Mouse (Mus musculus) T-helper 2 cell (primary cell): ENCODE measurements at regions not wholly inside any gene's neighbourhood (a gene's known extent, or its start where the extent isn't known, plus 50 kb on each side); places are given as distances from the start of the nearest gene placed in this dataset.

Source experiments
- in situ Hi-C: fragments of 300-600 bp; cut with MboI, MseI; formaldehyde crosslinking; loops from one replicate; pipeline ENCODE4 v1.15.1; 2025; ENCODE audit warnings: high pct_unique_total_duplicates

DNA sequence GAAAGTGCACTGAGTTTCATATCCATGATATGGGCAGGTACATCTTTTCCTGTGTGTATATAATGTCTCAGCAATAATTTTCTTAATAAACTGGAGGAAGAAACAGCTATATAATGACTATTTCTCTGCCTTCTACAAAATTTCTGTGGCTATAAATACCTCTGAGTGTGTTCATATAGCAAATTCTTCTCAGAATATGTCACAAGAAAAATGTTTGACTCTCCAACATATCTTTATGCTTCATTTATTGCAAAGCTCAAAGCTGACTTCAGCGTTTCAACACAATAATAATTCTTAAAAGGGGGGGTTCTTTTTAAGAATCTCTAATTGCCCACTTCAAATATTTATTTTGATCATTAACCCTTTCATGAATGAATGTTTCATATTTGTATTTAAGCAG is 310.0 kb upstream of the Paip1 start:
- in situ Hi-C loops = no loop called here

DNA sequence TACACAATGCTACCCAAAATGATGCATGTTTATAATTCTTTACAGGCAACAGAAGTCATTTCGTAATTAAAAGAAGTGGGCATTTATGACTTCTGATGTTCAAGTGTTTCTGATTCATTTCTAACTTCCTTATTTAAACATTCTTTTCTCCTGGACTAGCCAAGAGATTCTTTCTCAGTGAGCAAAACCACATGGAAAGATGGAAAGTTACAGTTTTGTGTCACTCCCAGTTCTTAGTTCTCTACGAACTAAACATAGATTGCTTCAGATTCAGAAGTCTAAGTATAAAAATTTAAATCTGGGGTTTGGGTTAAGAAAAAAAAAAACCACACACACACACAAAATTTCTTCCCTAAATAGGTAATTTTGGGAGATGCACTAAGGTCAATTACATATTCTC is 288.0 kb upstream of the Paip1 start:
- in situ Hi-C loops = no loop called here

DNA sequence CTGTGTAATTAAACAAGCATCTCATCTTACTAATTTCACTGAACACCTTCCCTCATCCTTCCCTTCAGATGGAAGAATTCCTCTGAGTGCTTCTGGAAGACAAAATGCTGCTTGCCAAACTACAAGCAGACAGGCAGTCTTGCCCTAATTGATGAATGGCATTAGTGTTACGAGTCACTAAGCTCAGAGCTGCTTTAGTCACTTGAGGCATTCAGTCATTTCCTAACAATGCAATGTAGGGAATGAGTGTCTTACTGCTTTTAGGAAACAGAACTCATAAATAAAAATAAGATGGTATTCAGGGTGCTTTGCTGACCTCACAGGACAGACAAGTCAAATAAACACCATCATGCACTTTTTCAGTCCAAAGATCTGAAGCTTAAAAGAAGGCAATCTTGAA is 285.1 kb upstream of the Paip1 start:
- in situ Hi-C loops = no loop called here

DNA sequence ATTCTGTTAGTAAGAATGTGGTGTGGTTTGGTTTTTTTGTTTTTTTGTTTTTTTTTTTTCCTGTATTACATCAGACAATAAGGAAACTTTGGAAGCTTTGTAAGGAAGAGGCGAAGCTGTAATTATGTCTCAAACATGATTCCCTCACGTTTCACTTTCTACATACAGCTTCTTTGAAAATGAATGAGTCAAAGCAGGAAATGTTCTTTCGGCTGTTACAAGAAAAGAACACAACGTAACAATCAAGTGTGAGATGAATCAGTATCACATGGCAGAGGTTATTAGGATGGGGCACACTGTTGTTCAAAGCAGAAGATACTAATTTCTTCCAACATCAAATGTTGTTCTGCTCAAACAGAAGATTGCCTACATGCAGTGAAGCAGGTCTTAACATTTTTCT is 282.7 kb upstream of the Paip1 start:
- in situ Hi-C loops = no loop called here

DNA sequence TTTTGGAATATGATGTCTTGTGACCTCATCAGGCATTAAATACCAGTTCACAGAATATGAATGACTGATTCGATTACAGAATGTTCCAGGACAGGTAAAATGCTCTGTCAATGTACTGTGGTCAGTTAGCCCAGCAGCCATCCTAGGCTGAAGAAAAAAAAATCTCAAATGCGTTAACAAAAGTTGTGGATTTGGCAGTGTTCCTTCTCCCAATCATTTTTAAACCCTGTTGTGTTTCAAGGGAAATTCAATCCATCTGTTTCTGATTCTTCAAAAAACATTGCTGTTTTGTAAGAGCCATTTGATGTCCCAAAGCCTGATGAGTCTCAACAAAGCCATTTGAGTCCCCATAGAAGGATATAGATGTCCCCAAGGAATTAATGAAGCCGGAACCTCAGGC is 280.7 kb upstream of the Paip1 start:
- in situ Hi-C loops = no loop called here

DNA sequence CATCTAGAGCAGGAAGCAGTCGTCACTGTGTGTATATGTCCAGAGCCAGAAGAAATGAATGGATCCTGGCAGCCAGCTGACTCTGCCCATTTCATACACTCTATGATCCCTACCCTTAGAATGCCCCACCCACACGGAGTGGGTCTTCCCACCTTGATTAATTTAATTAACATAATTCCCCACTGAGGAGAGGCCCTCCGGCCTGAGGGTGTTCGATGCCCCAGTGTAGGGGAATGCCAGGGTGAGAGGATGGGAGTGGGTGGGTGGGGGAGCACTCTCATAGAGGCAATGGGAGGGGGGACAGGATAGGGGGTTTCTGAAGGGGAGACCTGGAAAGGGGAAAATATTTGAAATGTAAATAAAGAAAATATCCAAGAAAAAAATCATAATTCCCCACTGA is 279.3 kb upstream of the Paip1 start:
- in situ Hi-C loops = no loop called here

DNA sequence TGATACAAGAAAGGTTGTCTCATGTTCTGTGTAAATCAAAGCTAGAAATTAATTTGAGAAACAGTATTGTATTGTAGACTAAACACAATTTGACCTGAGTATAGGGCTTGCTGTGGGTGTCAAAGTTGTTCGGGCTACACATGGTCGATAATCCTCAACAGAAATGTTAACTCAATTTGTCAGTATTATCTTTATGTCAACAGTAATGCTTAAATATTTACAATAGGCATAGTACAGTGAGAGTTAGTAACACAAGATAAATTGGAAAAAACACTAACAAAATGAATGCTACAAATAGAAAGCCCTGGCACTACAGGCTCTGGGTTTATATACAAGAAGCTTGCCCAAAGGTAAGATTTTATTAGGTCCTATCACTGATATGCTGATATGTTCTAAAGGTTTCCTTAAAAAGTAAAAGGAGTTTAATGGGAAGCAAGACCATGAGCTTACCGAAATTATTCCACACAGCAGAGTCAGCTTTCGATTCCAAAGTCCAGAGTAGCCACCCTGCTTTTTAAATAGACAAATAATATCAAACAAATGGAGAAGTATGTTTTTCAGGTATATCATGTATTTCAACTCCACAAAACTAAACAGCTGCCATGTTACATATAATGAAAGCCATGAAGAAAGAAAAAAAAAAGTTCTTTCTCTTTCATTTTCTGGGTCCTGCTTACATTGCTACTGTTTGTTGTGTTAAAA is 277.4 kb upstream of the Paip1 start:
- in situ Hi-C loops = no loop called here

DNA sequence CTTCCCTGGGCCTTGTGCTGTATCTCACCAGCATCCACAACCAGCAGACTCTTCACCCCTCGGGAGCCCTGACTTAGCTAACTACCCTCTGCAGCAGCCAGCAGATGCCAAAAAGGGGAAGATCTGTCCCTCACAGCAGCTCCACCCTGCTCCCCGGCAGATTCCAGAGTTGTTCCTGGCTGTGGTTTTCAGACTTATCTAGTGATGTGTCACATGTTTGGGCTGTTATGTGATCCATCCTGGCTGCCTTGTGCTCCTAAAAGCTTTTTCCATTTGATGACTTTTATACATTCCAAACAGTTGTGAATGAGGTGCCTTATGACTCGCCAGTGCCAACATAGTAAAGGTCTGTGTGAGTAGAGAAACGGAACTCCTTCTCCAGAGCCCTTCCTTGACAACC is 250.6 kb upstream of the Paip1 start:
- in situ Hi-C loops = no loop called here

DNA sequence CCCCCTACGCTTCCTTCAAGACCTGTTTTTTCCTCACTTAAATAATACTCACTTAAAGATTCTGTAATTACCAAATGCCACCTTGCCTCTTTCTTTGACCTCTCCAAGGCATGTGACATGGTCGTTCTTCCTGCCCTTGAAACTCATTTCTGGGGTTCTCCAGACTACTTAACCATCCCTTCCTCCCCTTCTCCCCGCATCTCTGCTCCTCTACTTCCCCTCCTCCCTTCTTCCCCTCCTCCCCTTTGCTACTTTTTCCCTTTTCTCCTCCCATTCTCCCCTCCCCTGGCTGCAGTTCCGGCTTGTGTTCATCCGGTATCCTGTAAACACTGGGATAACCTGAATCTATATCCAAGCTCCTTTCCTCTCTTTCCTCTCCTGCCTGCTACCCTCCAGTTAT is 250.2 kb upstream of the Paip1 start:
- in situ Hi-C loops = no loop called here

DNA sequence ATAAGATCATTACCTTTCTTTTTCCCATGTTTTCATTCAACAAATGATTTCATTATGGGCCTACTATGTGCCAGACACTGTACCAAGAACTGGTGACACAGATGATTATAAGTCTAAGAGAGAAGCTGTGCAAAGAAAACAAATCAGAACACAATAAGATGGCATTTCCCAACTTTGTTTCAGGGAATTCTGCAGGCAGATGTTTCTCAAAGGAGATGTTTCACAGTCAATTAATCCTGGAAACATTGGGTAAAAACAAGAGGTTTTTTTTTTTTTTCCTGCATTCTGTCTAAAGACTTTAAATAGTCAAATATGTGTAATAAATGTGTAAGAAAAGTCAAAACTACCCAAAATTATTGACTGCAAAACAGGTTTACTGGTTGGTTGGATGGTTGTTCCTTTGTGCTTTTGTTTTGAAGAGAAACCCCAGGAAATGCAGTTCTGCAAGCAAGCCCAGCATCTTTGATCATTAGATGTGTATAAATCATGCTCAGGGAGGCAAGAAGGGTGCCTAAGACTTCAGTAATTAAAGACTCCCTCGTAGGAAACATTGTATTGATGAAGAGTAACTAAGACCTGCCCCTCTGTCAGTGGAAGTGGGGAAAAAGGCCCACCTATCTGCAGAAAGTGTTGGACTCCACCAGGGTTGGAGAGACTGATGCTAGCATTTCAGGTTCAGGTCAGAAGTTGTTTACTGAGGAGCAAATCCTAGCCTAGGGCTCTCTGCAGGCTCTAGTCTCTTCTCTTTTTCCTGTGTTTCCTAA is 249.1 kb upstream of the Paip1 start:
- in situ Hi-C loops = no loop called here

DNA sequence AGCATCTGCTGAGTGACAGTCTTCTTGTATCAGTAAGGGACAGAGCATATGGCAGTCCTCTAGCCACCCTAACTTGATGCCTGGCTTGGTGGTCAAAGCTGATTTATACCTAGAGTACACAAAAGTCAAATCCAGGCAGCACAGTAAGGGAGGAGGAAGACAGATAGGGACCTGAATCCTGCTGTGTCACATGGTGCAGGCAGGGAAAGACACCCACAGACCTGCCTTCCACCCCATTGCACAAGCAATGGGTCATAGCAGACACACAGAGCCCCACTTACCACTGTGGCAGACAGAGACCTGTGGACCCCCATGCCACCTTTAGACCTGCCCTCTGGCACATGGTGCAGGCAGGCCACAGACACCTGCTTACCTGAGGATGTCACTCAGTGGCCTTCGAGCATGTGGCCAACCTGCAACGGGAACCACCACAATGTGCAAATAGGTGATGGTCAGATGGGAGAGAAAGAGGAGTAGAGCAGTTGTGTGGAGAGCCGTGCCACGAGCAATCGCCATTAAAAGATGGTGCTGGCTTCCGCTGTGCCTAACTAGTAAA is 244.0 kb upstream of the Paip1 start:
- in situ Hi-C loops = no loop called here

DNA sequence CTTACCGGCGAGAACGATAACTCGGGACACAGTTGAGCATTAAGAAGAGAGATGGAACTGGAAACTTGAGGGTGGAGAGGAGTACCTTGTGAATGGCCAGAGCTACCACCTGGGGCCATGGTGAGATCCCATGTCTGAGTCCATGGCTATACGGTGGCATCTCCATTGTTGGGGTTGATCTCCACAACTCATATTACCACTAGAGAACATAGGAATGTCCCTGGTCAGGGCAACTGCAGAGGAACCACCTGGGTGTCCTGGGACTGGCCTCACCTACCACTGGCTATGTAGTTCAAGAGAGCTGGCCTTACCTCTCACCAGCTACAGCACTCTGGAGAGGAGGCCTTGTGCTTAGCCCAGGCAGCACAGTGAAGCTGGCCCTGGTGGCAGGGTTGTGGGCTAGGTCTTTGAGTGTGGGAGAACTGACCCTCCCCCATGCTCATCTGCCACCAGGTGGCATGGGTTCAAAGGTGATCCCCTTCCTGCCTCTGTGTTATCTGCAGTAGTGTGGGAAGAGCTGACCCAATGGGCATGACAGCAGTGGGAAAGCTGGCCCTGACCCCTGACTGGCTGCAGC is 242.7 kb upstream of the Paip1 start:
- in situ Hi-C loops = no loop called here

DNA sequence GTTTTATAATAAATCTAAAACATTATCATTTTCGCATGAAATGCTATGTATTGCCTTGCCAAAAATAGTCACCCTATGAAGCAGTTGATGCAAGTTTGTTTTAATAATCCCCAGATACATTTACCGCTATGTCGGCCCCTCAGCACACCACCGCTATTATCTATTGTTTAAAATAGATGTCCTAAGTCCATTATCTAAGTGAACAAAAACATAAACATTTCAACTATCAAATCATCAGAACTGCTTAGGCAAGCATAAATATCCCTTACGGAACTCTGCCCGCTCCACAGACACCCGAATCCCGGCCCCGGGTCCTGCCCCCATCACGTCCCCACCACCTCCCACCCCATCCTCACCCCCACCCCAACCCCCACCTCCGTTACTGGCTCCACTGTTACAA is 196.8 kb upstream of the Paip1 start:
- in situ Hi-C loops = no loop called here

DNA sequence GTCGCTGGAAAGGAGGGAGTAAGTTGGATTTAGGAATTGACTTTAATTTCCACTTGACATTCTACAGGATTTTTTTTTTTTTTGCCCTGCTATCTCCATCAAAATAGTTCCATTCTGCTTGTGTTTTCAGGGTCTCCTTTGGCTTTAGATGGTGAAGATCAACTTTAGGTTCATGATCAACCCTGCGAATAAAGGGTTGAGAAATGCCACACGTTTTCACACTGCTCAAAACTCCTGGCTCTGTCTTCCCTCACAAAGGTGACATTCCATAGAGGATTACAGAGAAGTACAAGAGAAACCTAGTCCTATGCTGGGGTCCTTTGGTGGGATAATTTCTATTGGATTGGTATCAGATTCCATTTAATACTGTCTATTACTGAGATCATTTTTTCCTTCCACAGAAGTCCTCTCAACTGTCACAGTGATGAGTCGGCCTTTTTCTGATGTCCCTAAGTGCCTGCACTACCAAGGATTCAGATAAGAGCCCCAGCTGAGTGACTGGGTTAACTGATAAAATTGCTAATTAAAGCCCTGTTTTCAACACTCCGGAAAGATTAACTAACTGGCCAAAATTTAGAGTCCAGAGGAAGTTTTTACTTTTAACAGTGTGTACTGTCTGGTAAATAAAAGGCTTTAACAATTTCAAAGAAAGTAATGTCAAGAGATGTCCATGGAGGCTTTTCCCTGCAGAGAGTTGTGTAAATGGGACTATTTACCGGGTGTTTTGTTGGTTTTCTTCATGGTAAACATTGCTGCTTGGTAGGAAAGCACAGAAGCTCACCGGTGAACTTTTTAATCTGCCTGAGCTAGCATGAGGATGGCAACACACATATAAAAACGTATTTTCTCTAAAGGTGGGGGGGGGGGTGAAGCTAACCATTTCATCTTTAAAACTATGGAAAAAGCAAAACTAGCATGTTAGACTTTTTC is 196.0 kb upstream of the Paip1 start:
- in situ Hi-C loops = no loop called here

DNA sequence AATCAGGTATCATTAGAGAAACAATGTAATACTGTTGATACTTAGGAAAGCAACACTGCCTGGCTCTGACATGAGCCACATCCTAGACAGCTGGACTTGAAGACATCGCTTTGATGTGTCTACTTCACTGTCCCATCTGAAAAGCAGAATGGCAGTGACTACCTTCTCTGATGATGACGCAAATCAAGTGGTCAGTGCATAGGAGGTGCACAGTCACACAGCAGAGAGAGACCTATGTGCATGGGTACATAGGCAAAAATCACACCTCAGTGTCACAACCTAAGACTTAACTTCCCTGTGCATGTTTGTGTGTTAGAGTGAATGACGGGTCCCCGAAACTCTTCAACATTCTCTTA is 195.4 kb upstream of the Paip1 start:
- in situ Hi-C loops = no loop called here

DNA sequence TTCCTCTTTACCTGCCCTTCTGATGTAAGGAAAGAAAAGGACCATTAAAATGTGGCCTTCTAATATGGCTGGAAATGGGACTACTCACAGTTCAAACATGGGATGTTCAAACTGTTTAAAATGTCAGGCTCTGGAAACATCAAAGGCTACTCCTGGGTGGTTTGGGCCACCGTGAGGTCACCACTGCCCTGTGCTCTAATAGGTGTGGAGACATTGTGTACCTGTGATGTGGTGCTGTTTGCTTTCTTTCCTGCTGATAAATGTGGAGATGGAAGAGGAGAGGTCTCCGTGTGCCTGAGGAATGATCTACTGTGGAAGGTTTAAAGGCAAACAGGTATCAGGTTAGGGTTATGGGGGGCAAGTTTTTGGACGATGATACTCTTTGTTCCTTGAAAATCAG is 194.5 kb upstream of the Paip1 start:
- in situ Hi-C loops = no loop called here

DNA sequence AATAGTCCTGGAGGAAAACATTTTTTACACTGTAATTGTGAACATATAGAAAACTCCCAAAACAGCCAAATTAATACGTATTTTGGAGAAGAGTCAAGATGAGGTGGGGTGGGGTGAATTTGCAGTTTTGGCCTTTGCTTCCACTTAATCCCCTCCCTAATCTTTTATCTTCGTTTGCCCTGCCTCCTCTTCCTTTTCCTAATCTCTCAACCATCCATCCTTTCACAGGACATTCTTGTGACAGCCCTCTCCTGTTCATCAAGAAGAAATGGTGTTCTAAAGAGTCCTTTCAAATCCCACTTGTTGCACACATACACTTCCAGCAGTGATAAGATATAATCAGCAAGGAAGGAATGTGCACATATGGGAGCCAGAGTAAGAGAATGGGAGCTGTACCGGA is 186.0 kb upstream of the Paip1 start:
- in situ Hi-C loops = no loop called here

DNA sequence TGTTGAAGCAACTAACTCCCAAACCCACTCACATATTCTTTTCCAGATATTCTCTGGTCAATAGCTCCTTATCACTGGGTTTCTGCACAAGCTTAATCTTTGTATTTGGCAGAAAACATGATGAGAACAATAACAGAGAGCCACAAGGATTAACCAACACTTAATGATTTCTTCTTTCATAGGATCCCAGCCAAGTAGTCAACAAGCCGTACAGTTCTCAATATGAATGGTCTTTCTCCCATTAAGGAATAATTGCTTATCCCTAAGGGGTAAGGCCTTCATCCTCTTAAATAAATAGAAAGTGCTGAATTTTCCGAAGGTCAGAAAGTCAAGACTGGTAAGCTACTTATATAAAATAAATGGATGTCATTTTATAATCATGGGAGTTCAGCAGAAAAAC is 181.3 kb upstream of the Paip1 start:
- in situ Hi-C loops = no loop called here

DNA sequence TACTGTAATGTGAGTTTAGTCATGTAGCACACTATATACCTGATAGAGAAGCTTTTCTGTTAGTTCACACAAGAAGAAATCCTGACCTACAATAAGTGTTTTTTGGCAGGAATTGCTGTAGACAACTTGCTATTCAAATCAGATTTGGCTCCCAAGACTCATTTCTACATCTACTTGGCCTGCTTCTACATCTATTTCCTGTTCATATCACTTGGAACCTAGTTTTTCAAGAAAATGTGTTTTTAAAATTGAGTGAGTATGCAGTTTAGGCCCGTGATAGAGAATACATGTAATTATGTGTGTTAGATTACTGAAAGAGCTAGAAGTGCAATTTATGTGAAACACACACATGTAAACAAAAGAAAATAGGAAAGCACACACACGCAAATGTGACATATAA is 176.4 kb upstream of the Paip1 start:
- in situ Hi-C loops = no loop called here

DNA sequence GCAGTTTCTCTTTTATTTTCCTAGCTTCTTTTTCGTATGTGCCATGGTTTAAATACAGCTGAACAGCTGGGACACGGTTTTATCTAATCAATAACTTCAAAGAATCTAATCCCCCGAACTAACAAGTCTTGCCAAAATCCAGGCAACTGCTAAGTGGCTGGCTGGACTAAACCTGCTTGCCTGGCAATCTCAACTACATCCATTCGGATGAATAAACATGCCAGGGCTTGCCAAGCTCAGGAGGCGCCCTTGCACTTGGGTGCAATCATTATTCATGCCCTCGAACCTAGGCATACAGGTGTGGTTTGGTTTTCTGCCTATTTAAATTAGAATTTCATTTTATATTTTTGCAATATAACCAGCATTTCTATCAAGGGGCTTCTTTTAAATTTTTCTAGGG is 172.1 kb upstream of the Paip1 start:
- in situ Hi-C loops = no loop called here

DNA sequence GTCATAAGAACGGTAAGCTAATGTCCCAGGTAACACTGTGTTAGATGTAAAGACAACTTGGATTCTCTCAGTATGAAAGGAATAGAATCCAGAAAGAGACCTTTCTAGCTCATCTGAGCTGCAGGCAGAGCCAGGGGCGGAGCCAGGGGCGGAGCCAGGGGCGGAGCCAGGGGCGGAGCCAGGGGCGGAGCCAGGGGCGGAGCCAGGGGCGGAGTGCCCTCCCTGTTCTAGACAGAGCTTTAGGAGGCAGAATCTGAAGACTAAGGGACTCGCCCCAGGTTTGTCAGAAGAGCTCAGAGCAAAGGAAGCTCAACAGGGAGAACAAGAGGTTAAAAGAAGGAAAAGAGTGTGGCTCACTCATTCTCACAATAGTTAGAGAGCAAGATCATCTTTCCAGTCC is 169.9 kb upstream of the Paip1 start:
- in situ Hi-C loops = no loop called here

DNA sequence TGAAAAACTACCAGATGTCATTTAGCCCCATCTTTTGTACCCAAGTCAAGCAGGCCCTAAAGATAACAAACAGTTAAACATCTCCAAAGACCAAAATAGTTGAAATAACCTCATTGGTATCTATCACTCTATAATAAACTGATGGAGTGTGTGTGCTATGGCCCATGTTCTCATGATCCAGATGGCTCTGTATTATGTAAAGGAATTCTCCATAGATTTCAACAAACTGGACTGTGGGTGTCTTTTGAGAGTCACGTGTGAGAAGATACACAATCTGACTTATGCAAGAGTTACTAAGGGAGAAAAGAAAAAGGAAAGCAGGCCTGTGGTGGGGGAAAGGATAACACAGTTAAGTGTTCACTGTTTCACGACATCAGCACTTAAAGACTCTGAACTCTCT is 164.8 kb upstream of the Paip1 start:
- in situ Hi-C loops = no loop called here
